Mouse (Mus musculus) lung, postnatal 0 days (tissue): ENCODE data around the gene Xpot.

Source experiments
- CTCF ChIP-seq: IDR thresholded peaks from 2 replicates; pipeline ENCODE4 v1.5.1; 2016; ENCODE audit warnings: antibody characterized with exemption, mild to moderate bottlenecking
- EP300 ChIP-seq: IDR thresholded peaks from 2 replicates; pipeline ENCODE4 v1.6.1; 2016; ENCODE audit warnings: antibody characterized with exemption, mild to moderate bottlenecking, control low read depth

DNA sequence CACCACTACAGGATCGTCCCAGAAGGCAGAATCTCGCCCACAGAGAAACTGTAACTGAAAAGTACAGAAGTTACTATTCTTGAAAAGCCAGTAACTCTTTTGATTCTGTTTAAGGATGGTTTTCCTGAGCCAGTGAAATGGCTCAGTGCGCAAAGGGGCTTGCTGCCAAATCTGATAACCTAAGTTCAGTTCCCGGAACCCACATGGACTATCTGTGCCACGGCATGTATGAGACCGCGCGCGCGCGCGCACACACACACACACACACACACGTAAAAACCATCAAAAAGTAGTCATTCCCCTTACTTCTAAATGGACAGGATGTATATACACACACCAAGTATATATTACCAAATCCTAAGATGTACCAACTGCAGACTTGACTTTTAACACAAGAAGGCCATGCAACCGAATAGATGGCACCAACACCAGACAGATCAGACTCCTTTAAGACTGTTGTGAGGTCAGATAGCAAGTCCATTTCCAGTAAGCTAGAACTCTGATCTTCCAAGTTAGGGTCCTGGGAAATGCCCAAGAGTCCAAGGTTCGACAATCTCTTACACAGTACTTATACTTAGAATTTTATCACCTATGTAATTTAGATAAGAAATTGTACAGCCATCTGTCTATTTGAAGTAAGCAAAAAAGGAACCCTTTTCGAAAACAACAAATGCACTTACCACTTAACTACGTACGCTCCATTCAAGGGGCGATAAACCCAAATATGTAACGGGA, 40.9 kb downstream of the Xpot start:
- no peak for TF ChIP-seq CTCF
- no peak for TF ChIP-seq EP300
